Mouse (Mus musculus) kidney, adult 18-20 months (tissue): ENCODE results near the gene Crb1.

Experiments
- DNase-seq: peaks from one replicate; pipeline ENCODE4 v3.0.0; 2021

Gene Crb1

DNA sequence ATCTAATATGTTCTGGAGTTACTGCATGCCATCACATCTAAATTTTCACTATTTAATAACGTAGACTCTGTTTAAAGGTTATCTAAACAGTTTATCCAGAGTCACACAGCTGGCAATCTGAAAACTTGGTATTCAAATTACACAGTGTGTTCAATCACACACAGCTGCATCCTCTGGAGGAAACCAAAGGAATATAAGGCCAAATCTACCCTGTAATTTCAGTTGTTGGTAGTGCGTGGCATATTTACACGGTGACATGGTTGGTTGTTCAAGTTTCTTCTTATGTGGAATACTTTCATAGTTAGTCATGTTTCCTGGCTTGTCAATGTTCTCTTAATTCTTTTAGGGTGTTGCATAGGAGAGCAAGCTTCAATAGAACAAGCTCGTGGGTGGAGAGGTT lies 166.4 kb downstream of the Crb1 start:
- DNase-seq = no peak

DNA sequence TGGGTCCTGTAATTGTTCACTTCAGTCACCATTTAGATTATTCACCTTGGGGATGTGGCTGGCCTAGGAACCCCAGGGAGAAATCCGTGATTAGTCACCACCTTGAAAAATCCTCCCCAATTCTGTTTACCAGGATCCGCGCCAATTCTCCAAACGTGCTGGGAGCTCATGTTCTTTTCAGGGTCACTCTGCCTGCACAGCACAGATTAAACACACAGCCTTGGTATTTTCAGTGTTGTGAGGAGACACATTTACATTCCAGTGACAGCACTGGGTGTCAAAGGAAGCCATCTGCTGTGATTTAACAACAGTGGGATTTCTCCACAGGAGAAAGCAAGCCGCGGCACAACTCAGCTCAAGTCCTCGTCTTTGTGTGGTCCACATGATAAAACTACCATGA lies 167.1 kb downstream of the Crb1 start:
- DNase-seq = no peak

DNA sequence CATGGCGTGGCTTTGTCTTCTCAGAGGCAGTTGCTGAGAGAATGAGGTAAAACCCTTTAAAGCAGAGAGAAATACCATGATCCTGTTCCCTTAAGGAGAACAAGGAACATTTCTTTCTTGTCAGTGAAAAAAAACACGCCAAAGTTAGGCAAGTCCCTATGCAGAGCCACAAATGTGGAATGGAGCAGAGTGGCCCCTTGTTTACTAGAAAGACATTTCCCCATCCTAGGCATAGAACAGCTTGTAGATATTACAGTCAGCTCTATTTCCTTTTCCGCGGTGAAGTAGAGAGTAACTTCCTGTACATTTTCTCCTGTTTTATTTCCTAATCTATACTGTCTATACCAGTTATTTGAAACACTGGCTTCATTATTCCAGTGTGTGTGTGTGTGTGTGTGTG lies 170.6 kb downstream of the Crb1 start:
- DNase-seq = no peak

GRCm38 (mm10) chr1:139203026-139203425 lies 173.9 kb downstream of the Crb1 start:
- DNase-seq = no peak

GRCm38 (mm10) chr1:139194428-139195028 lies 182.4 kb downstream of the Crb1 start:
- DNase-seq = no peak

- DNase-seq = no peak
Observed at GRCm38 (mm10) chr1:139194011-139194410, 182.9 kb downstream of the Crb1 start.

DNA sequence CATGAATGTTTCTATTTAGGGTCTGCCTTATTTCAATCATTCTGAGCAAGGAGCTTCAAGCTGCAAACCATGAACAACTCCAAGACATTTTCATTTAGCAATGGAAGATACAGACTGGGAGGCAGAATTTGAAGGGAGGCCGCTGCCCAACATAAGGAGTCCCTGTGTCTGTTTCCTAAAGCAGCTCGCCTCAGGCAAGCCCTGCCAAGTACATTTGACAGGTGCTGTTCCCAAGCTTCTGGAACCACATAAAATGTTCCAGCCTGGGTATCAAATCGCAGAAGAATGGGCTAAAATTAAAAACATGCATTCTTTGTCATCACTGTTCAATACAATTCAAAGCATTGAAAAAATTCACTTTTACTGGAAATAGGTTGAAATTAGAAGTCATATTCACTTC lies 184.3 kb downstream of the Crb1 start:
- no peak for DNase-seq

DNA sequence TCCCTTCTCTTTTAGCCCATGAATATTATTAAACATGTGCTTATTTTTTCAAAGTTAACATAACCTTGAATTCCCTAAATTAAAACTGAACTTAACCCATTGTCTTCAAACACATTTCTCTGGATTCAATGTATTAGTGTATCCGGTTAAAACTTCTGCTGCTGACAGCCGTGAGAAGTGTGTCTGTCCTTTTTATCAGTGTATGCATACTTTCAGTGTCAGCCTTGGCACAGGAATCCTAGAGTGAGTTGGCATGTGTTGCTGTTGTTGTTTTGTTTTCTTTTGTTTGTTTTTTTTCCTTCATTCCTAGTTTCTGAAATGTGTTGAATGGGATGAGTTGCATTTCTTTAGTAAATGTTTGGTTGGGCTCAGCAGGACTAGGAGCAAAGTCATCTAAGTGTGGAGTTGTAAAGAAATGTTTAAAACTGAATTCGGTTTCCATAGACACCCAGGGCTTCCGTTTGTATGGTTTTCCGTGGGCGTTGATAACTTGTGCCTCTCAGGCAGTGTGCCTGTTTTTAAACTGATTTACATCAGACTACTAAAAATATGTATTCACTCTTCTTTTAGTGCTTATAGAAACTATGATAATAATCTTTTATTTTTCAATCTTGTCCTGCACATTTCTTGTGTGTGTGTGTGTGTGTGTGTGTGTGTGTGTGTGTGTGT lies 196.3 kb downstream of the Crb1 start:
- no peak for DNase-seq

DNA sequence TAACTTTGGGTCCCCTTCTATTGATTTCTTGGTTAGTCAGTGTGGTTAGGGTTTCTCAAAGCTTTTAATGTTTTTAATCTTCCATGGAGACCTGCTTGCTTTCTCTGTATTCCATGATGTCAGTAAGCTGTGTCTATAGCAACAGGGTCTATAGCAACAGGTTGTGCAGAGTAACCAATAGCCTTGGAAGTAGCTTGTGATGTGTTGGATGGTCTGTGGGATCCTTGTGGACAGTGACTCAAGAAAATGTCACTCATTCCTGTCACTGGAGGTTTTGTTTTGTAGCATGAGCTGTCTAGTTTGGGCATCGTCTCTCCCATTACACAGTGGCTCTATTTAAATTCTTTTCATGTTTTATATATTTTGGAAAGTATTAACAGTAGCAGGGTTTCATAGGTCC lies 197.2 kb downstream of the Crb1 start:
- no peak for DNase-seq

- no peak for DNase-seq
Observed at GRCm38 (mm10) chr1:139174058-139174832, 202.7 kb downstream of the Crb1 start.

DNA sequence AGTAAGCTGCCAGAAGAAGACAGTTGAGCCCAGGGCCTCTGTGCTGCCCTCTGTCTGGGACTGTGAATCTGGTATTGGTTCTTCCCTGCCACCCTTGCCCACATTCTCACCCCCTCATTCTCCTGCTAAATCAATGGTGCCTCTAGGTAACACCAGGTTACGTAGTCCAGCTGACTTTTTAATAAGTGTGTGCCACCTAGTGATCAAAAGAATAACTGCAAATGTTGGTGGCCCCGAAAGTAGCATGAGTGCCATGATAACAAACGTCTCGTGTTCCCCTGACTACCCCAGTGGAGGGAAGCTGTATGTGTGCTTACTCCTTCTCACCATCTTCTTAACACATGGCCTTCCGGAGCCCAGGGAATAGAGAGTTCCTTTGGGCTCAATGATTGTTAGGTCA lies 214.1 kb downstream of the Crb1 start:
- no peak for DNase-seq

DNA sequence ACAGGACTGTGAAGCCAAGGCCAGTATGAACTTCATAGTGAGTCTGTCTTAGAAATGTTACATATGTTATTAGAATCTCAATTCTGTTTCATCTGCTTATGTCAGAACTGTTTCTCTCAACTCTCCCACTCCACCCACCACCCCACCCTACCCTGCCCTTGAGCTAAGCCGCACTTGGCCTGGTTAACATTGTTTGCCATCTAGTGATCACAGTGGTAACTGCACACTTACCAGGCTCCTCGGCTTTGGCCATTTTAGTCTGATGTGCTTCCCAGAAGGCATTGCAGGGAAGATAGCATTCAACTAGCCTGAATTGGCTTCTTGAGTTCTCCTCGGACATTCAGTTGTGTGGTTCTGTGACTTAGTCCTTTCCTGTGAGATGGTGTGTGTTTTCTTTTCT lies 215.3 kb downstream of the Crb1 start:
- no peak for DNase-seq

DNA sequence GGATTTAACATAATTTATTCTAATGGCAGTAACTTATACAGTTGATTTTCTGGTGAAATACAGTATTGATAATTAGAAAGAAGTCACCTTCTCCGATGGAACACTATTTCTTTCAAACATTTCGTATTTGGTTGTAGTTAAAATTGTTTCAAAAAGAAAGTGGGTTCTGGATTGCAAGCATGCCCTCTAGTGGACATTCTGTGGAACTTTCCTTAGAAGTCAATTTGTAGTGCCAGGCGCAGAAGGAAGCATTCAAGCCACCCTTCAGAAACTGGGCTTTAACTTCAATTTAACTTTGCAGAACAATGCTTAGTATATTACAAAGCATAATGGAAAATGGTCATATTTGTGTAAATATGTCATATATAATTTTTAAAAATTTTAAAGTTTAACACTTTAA lies 220.5 kb downstream of the Crb1 start:
- no peak for DNase-seq

GRCm38 (mm10) chr1:139153493-139153892 lies 223.4 kb downstream of the Crb1 start:
- no peak for DNase-seq

DNA sequence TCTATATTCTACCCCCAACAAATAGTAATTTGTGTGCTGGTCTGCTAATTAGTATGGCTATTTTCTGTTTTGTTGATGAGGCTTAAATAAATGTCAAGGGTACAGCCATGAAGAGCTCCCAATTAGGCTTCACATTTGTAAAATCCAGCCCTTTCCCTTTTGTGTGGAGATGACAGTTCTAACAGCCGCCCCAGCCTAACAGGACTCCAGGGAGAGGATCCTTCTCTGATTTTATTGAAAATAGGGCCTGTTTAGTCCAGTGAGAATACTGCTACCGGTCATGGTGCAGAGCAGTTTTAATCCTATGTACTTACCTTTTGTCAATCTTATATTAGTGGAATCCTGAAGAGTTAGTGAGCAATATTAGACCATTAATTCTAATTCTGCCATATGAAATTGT lies 223.9 kb downstream of the Crb1 start:
- DNase-seq = no peak
